Mouse (Mus musculus): ENCODE data around the gene Dcp1b.

DNA sequence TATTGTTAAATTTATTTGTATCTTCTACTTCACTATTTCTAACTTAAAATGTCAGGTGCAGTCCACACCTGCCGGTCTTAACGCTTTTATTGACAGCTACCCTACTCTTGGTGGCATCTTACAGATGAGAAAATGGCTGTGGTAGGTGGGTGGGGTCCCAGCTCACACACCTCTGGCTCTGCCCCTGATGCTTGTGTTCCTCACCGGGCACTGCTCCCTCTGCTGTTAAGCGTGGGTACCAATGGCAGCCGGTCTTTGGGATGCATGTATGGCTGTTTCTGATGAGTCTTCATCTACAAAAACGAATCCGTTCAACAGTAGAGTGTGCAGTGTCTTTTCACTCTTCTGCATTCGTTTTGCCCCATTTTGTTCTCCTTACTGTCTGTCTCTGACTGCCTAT lies 11.6 kb downstream of the Dcp1b start:
- no peak for TF ChIP-seq POLR2A (IDR thresholded peaks at IDR 0.05; ENCODE audit: insufficient read depth, low read depth, low read length)
- TF ChIP-seq CTCF (IDR thresholded peaks at IDR 0.05; ENCODE audit: insufficient read depth, low read depth, low read length) = no peak

Measured in olfactory bulb, adult 2 months (tissue).